Mouse (Mus musculus) lung, adult 2 months (tissue): ENCODE data around the gene Cped1.

Experiments used
- CTCF ChIP-seq: fragments of 200-500 bp; IDR thresholded peaks from 2 replicates; pipeline ENCODE4 v1.5.1; 2011; ENCODE audit warnings: mild to moderate bottlenecking, low read length, control low read depth; ENCODE audit not compliant: insufficient read depth
- POLR2A ChIP-seq: fragments of 200-500 bp; IDR thresholded peaks from 2 replicates; pipeline ENCODE4 v1.6.1; 2011; ENCODE audit warnings: low read depth, mild to moderate bottlenecking, control low read depth, low read length, borderline replicate concordance; ENCODE audit errors: extremely low read depth

DNA sequence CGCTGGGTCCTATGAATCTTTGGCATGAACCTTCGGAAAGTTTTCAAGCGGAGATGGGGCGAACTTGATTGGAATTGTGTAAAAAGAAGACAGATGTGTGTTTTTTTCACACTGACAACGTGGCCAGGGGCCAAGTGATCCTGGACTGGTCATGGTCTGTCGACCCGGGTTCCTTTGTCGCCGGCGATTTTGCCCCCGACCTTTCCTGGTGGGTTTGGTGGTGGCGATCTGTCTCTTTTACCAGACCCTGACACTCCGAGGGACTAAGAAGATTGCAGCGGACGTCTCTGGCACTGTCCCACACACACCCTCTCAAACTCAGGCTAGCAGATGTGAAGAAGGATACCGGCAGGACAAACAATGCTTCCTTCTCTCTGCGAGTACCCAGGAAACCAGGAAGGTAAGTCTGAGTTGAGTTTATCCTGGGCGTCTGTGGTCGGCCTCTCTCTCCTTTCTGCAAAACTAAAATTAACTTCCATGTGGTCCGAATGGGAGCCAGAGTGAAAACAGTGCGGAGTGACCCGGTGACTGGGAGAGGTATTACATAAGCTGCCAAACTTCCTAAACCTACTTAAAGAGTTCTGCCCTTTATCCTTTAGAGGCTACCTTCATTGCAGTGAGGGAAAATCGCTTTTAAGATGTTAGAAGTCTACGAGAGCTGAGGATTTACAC, 1.1 kb downstream of the Cped1 start:
- TF ChIP-seq POLR2A (no peak), CTCF (no peak)
